ENCODE assay signal across 8 mouse cellular contexts in genomic region chr5:73359752-73360141, GRCm38 (mm10). TPM values are rescaled to one million over a fixed set of nuclear protein-coding genes. Genes with fewer than 3 reads are reported as not detected.
A peak's percentile ranks its signal among the peaks of the same experiment; 100 is the strongest.
DNase-seq lines count a peak whose midpoint lies in the region; ATAC-seq lines count a peak whose summit lies in the region.

No protein-coding gene starts in this region.

- no peaks in the 10 kb centered on the region for H3K36me3 ChIP-seq in limb, embryonic 11.5 days (ENCODE audit: control insufficient read depth, insufficient read depth, low read length)
- H3K36me3 ChIP-seq in limb, embryonic 10.5 days: no peaks in the 10 kb centered on the region
- H3K36me3 ChIP-seq in embryonic facial prominence, embryonic 15.5 days: no peaks in the 10 kb centered on the region

- no peak overlapping the region for H3K27ac ChIP-seq in limb, embryonic 11.5 days (replicated peaks; ENCODE audit: low read depth, low read length)
- no peak overlapping the region for H3K27ac ChIP-seq in limb, embryonic 10.5 days
- no peak overlapping the region for H3K27ac ChIP-seq in embryonic facial prominence, embryonic 15.5 days (replicated peaks)

- no peak for ATAC-seq in limb, embryonic 11.5 days (ENCODE audit: insufficient number of reproducible peaks, low FRiP score, low TSS enrichment, low read depth)
- ATAC-seq in embryonic facial prominence, embryonic 15.5 days (ENCODE audit: insufficient number of reproducible peaks, low FRiP score, low TSS enrichment, low read depth): no peak

- no peak for DNase-seq in limb, embryonic 11.5 days (ENCODE audit: low spot score)
- no peak for DNase-seq in limb, embryonic 10.5 days (ENCODE audit: low spot score)
- peak; percentile 41 to 43 for DNase-seq in layer of hippocampus, postnatal 36 days
- DNase-seq in right cerebral cortex, postnatal 10 days (ENCODE audit: low spot score in 2 of 2): peak; percentile 54 to 80
- no peak for DNase-seq in cerebellum, postnatal 10 days
- DNase-seq in cerebellum, postnatal 25 days: no peak
- DNase-seq in urinary bladder, adult 18-20 months (ENCODE audit: low spot score in 2 of 2): no peak

- H3K27me3 ChIP-seq in limb, embryonic 11.5 days (ENCODE audit: control insufficient read depth, insufficient read depth, low read length): no peaks in the 10 kb centered on the region
- 0 out of 2 replicates have a peak, but pooled peaks cover 15% of the 10 kb centered on the region for H3K27me3 ChIP-seq in limb, embryonic 10.5 days (ENCODE audit: low read depth, poor library complexity, severe bottlenecking)
- H3K27me3 ChIP-seq in embryonic facial prominence, embryonic 15.5 days: no peaks in the 10 kb centered on the region

- H3K4me2 ChIP-seq in limb, embryonic 11.5 days (ENCODE audit: low read depth, severe bottlenecking): peak overlapping the region; percentile 15; the same call in 1 of the 2 replicates
- peak overlapping the region; percentile 35 for H3K4me2 ChIP-seq in embryonic facial prominence, embryonic 15.5 days (replicated peaks)

- H3K4me1 ChIP-seq in limb, embryonic 11.5 days (ENCODE audit: control insufficient read depth, insufficient read depth, low read length): no peaks in the 10 kb centered on the region
- peaks cover 4% of the 10 kb centered on the region for H3K4me1 ChIP-seq in limb, embryonic 10.5 days
- no peaks in the 10 kb centered on the region for H3K4me1 ChIP-seq in embryonic facial prominence, embryonic 15.5 days

- no peak overlapping the region for H3K9ac ChIP-seq in limb, embryonic 11.5 days (ENCODE audit: low read length)
- H3K9ac ChIP-seq in embryonic facial prominence, embryonic 15.5 days: no peak overlapping the region

- WGBS in limb, embryonic 11.5 days: 46% methylated on average over 12 of the region's 12 CpGs
- 41% methylated on average over 12 of the region's 12 CpGs for WGBS in limb, embryonic 10.5 days
- 31% methylated on average over 12 of the region's 12 CpGs for WGBS in embryonic facial prominence, embryonic 15.5 days

- H3K4me3 ChIP-seq in limb, embryonic 11.5 days (ENCODE audit: low read depth, low read length): no peak overlapping the region
- H3K4me3 ChIP-seq in limb, embryonic 10.5 days: no peak overlapping the region; the same call in 1 of the 2 replicates
- no peak overlapping the region for H3K4me3 ChIP-seq in embryonic facial prominence, embryonic 15.5 days (replicated peaks)

- H3K9me3 ChIP-seq in limb, embryonic 11.5 days (ENCODE audit: control insufficient read depth, low read length): no peaks in the 10 kb centered on the region
- H3K9me3 ChIP-seq in limb, embryonic 10.5 days (replicated peaks): no peaks in the 10 kb centered on the region
- H3K9me3 ChIP-seq in embryonic facial prominence, embryonic 15.5 days (replicated peaks): no peaks in the 10 kb centered on the region

RNA-seq across cellular contexts. Expression of gene Ociad2, which starts 18.9 kb away (rescaled TPM):
- 6.5 and 9.4 TPM in 2 replicates for polyA plus RNA-seq in limb, embryonic 11.5 days (2014; fragmentation: Nextera tagmentation; extraction: Ambion mirVana)
- polyA plus RNA-seq in limb, embryonic 10.5 days (2016; fragmentation: Nextera tagmentation; extraction: Ambion mirVana): 6.0 and 6.6 TPM in 2 replicates
- 12.0 and 13.5 TPM in 2 replicates for polyA plus RNA-seq in embryonic facial prominence, embryonic 15.5 days (2015; fragmentation: Nextera tagmentation; extraction: Ambion mirVana)
- 100 to 1,000 TPM; 125 to 148 TPM for total RNA-seq in layer of hippocampus, postnatal 36 days (2021)

RNA-seq across cellular contexts. Expression of gene Cwh43, which starts 46.1 kb away (rescaled TPM):
- not detected in 2 replicates for polyA plus RNA-seq in limb, embryonic 11.5 days (2014; fragmentation: Nextera tagmentation; extraction: Ambion mirVana)
- polyA plus RNA-seq in limb, embryonic 10.5 days (2016; fragmentation: Nextera tagmentation; extraction: Ambion mirVana): not detected in 2 replicates
- 5.2 and 5.8 TPM in 2 replicates for polyA plus RNA-seq in embryonic facial prominence, embryonic 15.5 days (2015; fragmentation: Nextera tagmentation; extraction: Ambion mirVana)
- under 1 TPM; 0.48 to 0.82 TPM for total RNA-seq in layer of hippocampus, postnatal 36 days (2021)

Comparison
In these comparisons a context has a peak if more than half of its experiments do, and no peak if none do; other contexts are left out.
1. DNase-seq: peak in layer of hippocampus, postnatal 36 days (2 of 2) and right cerebral cortex, postnatal 10 days (2 of 2); none in limb, embryonic 11.5 days (single experiment), limb, embryonic 10.5 days (single experiment), cerebellum, postnatal 10 days (0 of 2), cerebellum, postnatal 25 days (0 of 2) and urinary bladder, adult 18-20 months (0 of 2).